Mouse (Mus musculus) liver (tissue): ENCODE results near the gene Far1.

Experiments used
- DNase-seq: peaks from one replicate; pipeline ENCODE4 v3.0.0-alpha.2; 2020; ENCODE audit warnings: mixed read lengths

The Far1 gene

GRCm38 (mm10) chr7:113572741-113573140, 59.1 kb downstream of the Far1 start:
- no peak for DNase-seq

- DNase-seq = no peak
Measured at GRCm38 (mm10) chr7:113582111-113582510, 68.5 kb downstream of the Far1 start.

- DNase-seq = no peak
Measured at GRCm38 (mm10) chr7:113589211-113589610, 75.6 kb downstream of the Far1 start.

- no peak for DNase-seq
Measured at GRCm38 (mm10) chr7:113590330-113590729, 76.7 kb downstream of the Far1 start.

- no peak for DNase-seq
Measured at GRCm38 (mm10) chr7:113591084-113591483, 77.5 kb downstream of the Far1 start.

- no peak for DNase-seq
Measured at GRCm38 (mm10) chr7:113591557-113592354, 78.1 kb downstream of the Far1 start.

GRCm38 (mm10) chr7:113592696-113593095, 79.1 kb downstream of the Far1 start:
- DNase-seq = no peak

GRCm38 (mm10) chr7:113594363-113594762, 80.7 kb downstream of the Far1 start:
- DNase-seq = peak; percentile 29

- DNase-seq = no peak
Measured at GRCm38 (mm10) chr7:113597231-113597630, 83.6 kb downstream of the Far1 start.

- DNase-seq = no peak
Measured at GRCm38 (mm10) chr7:113601803-113602202, 88.2 kb downstream of the Far1 start.

- no peak for DNase-seq
Measured at GRCm38 (mm10) chr7:113607928-113608327, 94.3 kb downstream of the Far1 start.

- DNase-seq = peak; percentile 14
Measured at GRCm38 (mm10) chr7:113609027-113609705, 95.5 kb downstream of the Far1 start.

GRCm38 (mm10) chr7:113612628-113613027, 99.0 kb downstream of the Far1 start:
- peak; percentile 8 for DNase-seq

GRCm38 (mm10) chr7:113614198-113614927, 100.7 kb downstream of the Far1 start:
- no peak for DNase-seq

GRCm38 (mm10) chr7:113619166-113619565, 105.5 kb downstream of the Far1 start:
- DNase-seq = no peak

GRCm38 (mm10) chr7:113619768-113620167, 106.1 kb downstream of the Far1 start:
- DNase-seq = no peak
